Mouse (Mus musculus) erythroblast, embryonic 14.5 days (primary cell): ENCODE measurements around the gene Sema3d. TPM values are rescaled to one million over a fixed set of nuclear protein-coding genes. Genes with fewer than 3 reads are reported as not detected.

Experiments used
- H3K27me3 ChIP-seq: 2 replicates; pipeline ENCODE4 v1.6.1; 2012; ENCODE audit warnings: inconsistent platforms; ENCODE audit not compliant: control insufficient read depth
- H3K36me3 ChIP-seq: 2 replicates; pipeline ENCODE4 v1.6.1; 2012; ENCODE audit warnings: mild to moderate bottlenecking, inconsistent platforms; ENCODE audit not compliant: control insufficient read depth
- H3K4me1 ChIP-seq: 2 replicates; pipeline ENCODE4 v1.6.1; 2012; ENCODE audit warnings: inconsistent platforms; ENCODE audit not compliant: control insufficient read depth
- H3K4me3 ChIP-seq: replicated peaks from 2 replicates; pipeline ENCODE3; 2012; ENCODE audit warnings: moderate library complexity, mild to moderate bottlenecking, inconsistent platforms
- H3K9me3 ChIP-seq: 2 replicates; pipeline ENCODE4 v1.6.1; 2012; ENCODE audit warnings: low read length, inconsistent platforms, mixed read lengths; ENCODE audit not compliant: control insufficient read depth
- GATA1 ChIP-seq: IDR thresholded peaks from 2 replicates; pipeline ENCODE4 v1.6.1; 2012; ENCODE audit warnings: low read length, inconsistent platforms, mixed read lengths
- TAL1 ChIP-seq: IDR thresholded peaks from 3 replicates; pipeline ENCODE4 v1.6.1; 2012; ENCODE audit warnings: low read length, inconsistent platforms, mixed read lengths
- polyA plus RNA-seq: library from polyadenylated mRNA; stranded (reverse); fragments of >175 nt; gene quantifications from 2 replicates; pipeline ENCODE4 v1.2.3, GENCODE M21; 2012

Sema3d gene
- not detected in 2 replicates for polyA plus RNA-seq

DNA sequence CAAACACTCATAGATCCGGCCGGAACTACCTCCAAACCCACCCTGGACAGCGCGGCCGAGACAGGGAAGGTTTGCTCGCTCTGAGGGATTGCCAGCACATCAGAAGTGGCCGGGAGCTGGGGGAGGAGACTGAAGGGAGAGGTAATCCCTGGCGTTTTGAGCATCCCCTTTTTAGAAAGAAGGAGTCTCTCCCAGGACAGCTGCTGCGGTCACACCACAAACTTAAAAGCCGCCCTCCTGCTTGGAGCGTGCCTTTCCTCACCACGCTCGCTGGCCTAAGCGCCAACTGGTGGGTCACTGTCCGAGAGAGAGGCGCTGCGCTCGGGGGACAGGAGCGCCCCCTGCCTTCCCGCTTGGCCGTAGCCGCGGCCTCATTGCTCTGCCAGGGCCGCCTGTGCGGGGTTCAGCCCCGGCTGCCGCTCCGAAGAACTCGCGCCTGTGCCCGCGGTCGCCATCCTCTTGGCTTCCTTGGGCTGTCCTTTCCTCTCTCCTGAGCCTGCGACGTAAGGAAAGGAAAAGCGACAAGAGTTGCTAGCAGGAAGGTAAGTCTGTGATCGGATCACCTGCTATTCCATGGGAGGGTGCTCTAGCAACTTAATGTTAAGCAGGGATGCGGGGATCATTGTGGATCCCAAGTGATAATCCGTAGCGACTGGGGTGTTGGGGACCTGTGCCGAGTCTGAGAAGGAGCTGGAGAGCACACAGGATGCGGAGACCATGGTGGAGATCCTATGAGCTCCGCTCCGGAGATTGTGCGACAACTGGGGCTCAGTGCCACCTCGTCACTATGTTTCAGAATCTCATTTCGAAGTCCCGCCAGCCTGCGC lies at the start of gene Sema3d:
Gene Sema3d, plus strand, starts transcription at position 253 of the 827 bp plus-strand sequence.
- Histone ChIP-seq H3K36me3 (no peaks in the 10 kb centered on the region), H3K9me3 (no peaks in the 10 kb centered on the region), H3K27me3 (peaks cover 25% of the 10 kb centered on the region), H3K4me3 (no peak within 1 kb of the TSS), H3K4me1 (no peaks in the 10 kb centered on the region)
- TF ChIP-seq GATA1: no peak
- TF ChIP-seq TAL1: no peak

DNA sequence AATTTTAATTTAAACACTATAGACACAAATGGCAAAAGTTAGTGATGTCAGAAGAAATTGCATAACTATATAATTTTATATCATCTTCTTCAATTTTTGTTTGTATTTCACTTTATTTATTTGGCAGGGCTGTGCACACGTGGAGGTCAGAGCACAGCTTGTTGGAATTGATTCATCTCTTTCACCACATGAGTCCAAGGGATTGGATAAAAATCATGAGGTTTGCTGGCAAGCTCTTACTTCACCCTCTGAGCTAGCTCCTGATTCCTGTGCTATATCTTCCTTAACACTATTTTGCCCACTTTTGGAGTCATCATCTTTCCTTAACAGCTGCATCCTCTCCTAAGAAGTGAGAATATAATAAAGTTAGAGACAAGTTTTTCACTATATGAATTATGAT lies 5.9 kb upstream of the Sema3d start:
- H3K36me3 ChIP-seq: no peaks in the 10 kb centered on the region
- H3K4me1 ChIP-seq: no peaks in the 10 kb centered on the region
- no peaks in the 10 kb centered on the region for H3K27me3 ChIP-seq
- H3K4me3 ChIP-seq: no peak overlapping the region
- H3K9me3 ChIP-seq: no peaks in the 10 kb centered on the region
- no peak for TF ChIP-seq TAL1
- TF ChIP-seq GATA1: no peak

- Histone ChIP-seq H3K4me1 (no peaks in the 10 kb centered on the region), H3K27me3 (peaks cover 12% of the 10 kb centered on the region), H3K4me3 (no peak overlapping the region), H3K36me3 (no peaks in the 10 kb centered on the region), H3K9me3 (no peaks in the 10 kb centered on the region)
- TF ChIP-seq GATA1 (no peak), TAL1 (no peak)
These were observed 4.3 kb upstream of the Sema3d start for GRCm38 (mm10) chr5:12378900-12379299.

DNA sequence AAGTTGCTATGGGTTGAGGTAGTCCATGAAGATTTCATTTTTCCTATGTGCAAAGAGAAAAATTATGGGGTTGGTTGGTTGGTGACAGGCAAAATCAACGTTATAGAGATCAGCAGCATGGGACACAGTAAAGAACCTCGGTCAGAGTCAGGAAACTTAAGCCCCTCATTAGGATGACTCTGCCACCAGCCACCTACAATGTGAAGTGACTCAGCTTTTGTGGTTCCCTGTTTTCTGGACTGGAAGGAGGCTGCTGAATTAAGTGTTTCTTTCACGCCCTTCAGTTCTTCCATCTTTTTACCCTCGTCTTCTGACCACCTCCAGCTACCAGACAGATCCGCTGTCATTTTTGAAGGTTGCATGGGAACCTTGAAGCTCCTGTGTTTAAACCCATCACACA lies 1.2 kb upstream of the Sema3d start:
- Histone ChIP-seq H3K4me3 (no peak overlapping the region), H3K9me3 (no peaks in the 10 kb centered on the region), H3K27me3 (peaks cover 25% of the 10 kb centered on the region), H3K36me3 (no peaks in the 10 kb centered on the region), H3K4me1 (no peaks in the 10 kb centered on the region)
- no peak for TF ChIP-seq GATA1
- TF ChIP-seq TAL1: no peak

- TF ChIP-seq TAL1: no peak
- TF ChIP-seq GATA1: no peak
- no peaks in the 10 kb centered on the region for H3K36me3 ChIP-seq
- no peaks in the 10 kb centered on the region for H3K4me1 ChIP-seq
- H3K4me3 ChIP-seq: no peak overlapping the region
- H3K9me3 ChIP-seq: no peaks in the 10 kb centered on the region
- peaks cover 25% of the 10 kb centered on the region for H3K27me3 ChIP-seq
These were observed 738 bp downstream of the Sema3d start for GRCm38 (mm10) chr5:12383960-12384285.

DNA sequence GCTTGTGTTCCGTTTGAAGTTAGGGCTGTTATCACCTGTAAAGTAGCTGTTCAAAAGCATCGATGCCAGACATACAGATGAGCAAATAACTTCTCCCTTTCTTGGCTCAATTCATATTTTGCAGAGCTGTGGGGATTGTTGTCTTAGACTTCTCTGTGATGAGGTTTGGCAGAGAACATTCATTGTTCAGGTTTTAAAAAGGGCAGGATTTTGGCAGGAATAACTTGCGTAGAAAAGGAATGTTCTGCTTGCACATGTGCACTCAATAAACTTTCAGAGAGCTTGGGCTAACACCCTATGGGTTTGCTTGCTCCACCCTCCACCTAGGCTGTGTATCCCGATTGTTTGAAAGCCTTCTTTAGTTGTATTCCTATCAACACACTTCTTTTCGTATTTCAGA lies 9.5 kb downstream of the Sema3d start:
- TF ChIP-seq TAL1 (no peak), GATA1 (no peak)
- no peak overlapping the region for H3K4me3 ChIP-seq
- H3K9me3 ChIP-seq: no peaks in the 10 kb centered on the region
- no peaks in the 10 kb centered on the region for H3K27me3 ChIP-seq
- H3K4me1 ChIP-seq: no peaks in the 10 kb centered on the region
- H3K36me3 ChIP-seq: no peaks in the 10 kb centered on the region

- Histone ChIP-seq H3K4me3 (no peak overlapping the region), H3K9me3 (no peaks in the 10 kb centered on the region), H3K36me3 (no peaks in the 10 kb centered on the region), H3K4me1 (no peaks in the 10 kb centered on the region), H3K27me3 (no peaks in the 10 kb centered on the region)
- TF ChIP-seq TAL1 (no peak), GATA1 (no peak)
These were observed 16.1 kb downstream of the Sema3d start for GRCm38 (mm10) chr5:12399271-12399670.

- Histone ChIP-seq H3K4me1 (no peaks in the 10 kb centered on the region), H3K27me3 (no peaks in the 10 kb centered on the region), H3K4me3 (no peak overlapping the region), H3K36me3 (no peaks in the 10 kb centered on the region), H3K9me3 (no peaks in the 10 kb centered on the region)
- TF ChIP-seq GATA1: no peak
- TF ChIP-seq TAL1: no peak
These were observed 21.0 kb downstream of the Sema3d start for GRCm38 (mm10) chr5:12404229-12404628.

DNA sequence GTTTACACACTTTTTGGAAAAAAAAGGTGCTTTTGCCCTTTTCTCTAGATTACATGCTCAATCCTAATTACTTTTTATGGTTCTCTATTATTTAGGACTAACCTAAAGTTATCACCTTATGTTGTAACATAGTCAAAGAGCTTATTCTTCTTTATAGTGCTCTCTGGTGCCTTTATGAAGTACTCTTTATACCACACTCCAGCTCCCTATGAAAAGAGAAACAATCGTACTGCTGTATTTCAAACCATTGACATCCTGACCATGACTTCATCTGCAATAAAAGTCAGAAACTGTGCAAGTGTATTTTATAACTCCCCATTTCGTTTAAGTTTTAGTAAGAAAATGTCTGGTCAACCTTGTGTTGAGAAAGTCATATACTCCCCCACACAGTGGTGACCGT lies 29.4 kb downstream of the Sema3d start:
- TF ChIP-seq GATA1: no peak
- TF ChIP-seq TAL1: no peak
- no peak overlapping the region for H3K4me3 ChIP-seq
- H3K9me3 ChIP-seq: no peaks in the 10 kb centered on the region
- H3K4me1 ChIP-seq: no peaks in the 10 kb centered on the region
- no peaks in the 10 kb centered on the region for H3K27me3 ChIP-seq
- no peaks in the 10 kb centered on the region for H3K36me3 ChIP-seq

- TF ChIP-seq TAL1 (no peak), GATA1 (no peak)
- Histone ChIP-seq H3K4me3 (no peak overlapping the region), H3K4me1 (no peaks in the 10 kb centered on the region), H3K27me3 (no peaks in the 10 kb centered on the region), H3K36me3 (no peaks in the 10 kb centered on the region), H3K9me3 (no peaks in the 10 kb centered on the region)
These were observed 40.1 kb downstream of the Sema3d start for GRCm38 (mm10) chr5:12423264-12423663.
